Mouse (Mus musculus): ENCODE data around the gene Oasl2.
"Not testable (repeated sequence)": the region's sequence is repeated elsewhere in the genome, so short reads cannot be mapped to it uniquely, and the experiment has no call there.

Oasl2 gene

DNA sequence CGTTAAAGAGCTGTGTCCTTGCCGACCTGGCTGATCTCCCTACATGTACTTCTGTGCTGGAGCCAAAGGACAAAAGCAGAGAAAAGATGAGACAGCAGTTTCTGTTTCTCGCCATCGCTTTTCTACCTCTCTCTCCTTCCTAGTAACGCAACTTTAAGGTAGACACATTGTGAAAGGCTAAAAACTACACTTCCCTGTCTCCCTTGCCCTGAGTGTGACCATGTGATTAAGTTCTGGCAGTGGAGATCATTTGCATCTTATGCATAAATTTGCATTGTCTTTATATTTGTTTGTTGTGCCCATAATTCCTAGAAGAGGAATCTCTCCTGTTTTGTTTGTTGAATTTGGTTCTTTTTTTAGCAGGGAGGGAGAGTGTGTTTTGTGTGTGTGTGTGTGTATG lies 19.1 kb downstream of the Oasl2 start:
- no peak for DNase-seq (ENCODE audit: low read depth, low spot score)

DNA sequence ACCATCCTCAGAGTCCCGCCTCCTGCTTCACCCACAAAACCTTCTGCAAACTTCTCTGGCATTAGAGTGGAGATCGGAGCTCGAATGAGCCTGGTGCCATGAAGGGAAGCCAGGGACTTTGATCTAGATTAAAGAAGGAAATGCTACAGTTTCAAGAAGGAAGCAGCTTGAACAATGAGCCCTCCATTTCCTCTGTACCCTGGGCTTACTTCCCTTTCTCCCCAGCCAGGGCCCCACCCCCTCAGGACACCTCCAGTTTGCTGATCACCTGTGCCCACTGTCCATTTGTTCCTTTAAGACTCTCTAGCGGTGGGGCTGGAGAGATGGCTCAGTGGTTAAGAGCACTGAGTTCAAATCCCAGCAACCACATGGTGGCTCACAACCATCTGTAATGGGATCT lies 20.0 kb downstream of the Oasl2 start:
- DNase-seq (ENCODE audit: low read depth, low spot score): no peak

DNA sequence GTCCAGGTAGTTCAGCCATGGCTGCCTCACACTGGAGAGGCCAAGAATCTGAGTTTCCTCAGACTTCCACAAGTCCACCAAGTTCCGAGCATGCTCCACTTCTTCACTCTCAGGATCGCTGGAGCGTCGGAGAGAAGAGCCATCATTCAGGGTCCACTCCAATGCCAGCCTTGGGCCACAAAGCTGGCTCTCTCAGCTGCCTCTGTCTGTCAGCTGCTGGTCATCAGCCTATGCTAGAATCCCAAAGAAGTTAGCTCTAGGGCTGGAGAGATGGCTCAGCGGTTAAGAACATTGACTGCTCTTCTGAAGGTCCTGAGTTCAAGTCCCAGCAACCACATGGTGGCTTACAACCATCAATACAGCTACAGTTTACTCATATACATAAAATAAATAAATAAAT lies 20.6 kb downstream of the Oasl2 start:
- not testable (repeated sequence) for DNase-seq (ENCODE audit: low read depth, low spot score)

DNA sequence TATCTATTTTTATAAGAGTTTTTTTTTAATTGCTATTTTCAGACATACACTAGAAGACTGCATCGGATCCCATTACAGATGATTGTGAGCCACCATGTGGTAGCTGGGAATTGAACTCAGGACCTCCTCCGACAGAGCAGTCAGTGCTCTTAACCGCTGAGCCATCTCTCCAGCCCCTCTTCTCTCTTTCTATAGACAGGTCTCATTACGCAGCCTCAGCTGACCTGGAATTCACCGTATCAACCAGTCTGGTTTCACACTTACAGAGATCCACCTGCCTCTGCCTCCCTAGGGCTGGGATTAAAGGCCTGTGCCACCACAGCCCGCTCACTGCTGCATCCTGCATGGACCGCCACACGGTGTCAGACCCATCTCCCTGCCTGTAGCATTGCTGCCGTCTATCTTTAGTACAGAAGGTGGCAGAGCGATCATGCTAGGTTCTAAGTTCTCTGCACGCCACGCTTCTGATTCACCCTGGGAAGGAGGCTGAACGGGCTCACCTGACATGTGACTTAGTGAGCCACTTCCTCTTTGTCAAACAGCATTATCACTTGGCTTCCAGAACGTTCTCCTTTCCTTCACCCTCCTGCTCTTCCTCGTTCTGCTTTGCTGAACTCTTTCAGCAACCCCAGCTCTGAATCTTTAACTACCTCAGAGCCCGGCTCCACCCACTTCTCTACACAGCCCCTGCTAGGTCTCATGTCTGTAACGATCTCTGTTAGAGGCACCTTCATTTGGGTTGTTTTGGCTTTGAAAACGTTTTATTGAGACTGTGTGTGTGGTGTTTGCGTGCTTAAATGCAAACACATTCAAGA lies 25.0 kb downstream of the Oasl2 start:
- no peak for DNase-seq (ENCODE audit: low read depth, low spot score)

DNA sequence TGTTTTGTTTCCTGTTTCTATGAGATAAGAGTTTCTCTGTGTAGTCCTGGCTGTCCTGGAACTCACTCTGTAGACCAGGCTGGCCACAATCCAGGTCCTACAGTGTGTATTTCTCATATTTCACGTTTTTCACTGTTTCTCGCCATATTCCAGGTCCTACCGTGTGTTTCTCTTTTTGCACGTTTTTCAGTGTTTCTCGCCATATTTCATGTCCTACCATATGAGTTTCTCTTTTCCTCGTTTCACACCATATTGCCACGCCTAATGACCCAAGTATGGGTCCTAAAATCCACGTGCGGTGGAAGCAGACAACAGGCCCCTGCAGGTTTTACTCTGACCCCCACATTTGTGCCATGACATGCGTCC lies 25.6 kb downstream of the Oasl2 start:
- DNase-seq (ENCODE audit: low read depth, low spot score): no peak

DNA sequence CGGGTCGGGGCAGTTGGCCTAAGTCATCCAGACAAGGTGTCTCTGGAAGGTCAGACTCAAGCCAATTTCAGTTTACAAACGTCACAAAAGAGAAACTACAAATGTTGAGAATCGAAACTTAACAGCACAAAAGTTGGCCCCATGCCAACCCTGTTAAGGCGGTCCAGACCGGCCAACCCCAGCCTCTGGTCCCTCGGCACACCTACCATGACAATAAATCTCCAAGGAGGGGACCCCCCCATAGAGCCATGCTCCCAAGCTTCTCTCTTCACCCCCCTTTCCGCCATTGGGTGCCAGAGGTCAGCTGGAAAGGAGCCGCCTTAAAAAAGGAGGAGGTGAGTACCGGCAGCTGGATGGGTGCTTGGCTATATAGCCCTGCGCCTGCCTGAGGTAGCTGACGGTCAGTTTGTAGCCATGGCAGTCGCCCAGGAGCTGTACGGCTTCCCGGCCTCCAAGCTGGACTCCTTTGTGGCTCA lies 26.3 kb downstream of the Oasl2 start, which contains the start of gene Oasl1:
Gene Oasl1 (plus strand): TSS at position 243 of the 476 bp plus-strand sequence.
- no peak for DNase-seq (ENCODE audit: low read depth, low spot score)

DNA sequence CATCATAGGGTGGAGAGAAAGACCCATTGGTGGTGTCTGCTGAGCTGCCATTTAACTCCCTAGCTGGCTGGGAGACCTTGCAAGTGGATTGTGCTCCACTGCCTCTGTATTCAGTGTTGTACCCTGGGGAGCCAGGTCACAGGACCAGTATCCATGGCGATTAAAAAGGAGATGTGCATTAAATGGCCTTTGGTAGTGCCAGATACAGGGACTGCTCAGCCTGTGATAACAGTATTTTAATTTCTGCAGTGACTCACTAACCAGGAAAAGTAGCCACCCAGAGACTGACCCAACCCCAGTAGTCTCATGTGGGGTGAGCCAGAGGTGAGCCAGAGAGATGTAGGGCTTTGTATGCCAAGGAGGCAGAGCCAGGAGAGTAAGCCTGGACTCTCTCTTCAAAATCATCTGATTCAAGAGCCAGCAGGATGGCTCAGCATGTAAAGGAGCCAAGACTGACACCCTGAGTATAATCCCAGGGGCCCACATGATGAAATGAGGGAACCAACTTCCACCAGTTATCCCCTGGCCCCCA lies 29.5 kb downstream of the Oasl2 start:
- DNase-seq (ENCODE audit: low read depth, low spot score): no peak

DNA sequence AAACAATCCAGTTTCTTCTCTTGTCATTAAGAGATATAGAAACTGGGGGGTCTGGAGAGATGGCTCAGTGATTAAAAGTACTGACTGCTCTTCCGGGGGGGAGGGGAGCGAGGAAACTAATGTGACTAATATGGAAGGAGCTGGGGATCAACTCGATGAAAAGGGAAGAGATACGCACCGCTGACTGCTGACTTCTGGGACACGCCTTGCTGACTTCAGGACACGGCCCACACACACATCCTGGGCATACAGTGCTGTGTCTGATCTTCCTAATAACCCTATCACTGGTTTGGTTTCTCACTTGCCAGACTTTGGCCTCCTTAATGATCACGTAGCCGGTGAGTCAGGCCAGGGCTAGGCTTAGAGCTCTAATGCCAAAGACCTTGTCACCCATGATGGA lies 30.0 kb downstream of the Oasl2 start:
- no peak for DNase-seq (ENCODE audit: low read depth, low spot score)

DNA sequence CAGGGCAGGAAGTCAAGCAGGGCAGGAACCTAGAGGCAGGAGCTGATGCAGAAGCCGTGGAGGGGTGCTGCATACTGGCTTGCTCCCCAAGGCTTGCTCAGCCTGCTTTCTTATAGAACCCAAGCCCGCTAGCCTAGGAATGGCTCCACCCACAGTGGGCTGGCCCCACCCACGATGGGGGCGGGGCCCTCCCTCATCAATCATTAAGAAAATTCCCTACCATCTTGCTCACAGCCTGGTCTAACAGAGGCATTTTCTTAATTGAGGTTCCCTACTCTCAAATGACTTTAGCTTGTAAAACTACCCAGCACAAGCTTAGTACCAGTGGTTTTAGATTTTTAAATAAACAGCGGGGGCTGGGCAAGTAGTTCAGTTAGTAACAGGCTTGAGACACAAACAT lies 34.9 kb downstream of the Oasl2 start:
- DNase-seq (ENCODE audit: low read depth, low spot score): no peak

DNA sequence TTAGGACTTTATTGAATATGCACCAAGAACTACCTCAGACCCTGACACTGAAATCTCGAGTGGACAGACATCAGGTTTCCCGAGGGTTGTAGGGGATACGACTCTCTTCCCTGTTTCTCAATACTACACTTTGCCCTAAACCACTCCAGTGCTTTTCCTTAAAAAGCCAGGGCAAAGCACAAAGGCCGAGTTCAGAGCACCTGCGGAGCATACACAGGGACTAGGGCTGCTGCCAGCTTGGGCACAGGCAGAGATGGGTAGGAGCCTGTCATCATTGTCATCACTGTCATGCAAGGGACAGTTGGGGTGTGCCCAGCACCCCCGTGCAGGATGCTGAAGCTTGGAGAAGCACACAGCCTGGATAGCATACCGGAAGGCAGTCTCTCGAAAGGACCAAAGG lies 36.5 kb downstream of the Oasl2 start:
- no peak for DNase-seq (ENCODE audit: low read depth, low spot score)

DNA sequence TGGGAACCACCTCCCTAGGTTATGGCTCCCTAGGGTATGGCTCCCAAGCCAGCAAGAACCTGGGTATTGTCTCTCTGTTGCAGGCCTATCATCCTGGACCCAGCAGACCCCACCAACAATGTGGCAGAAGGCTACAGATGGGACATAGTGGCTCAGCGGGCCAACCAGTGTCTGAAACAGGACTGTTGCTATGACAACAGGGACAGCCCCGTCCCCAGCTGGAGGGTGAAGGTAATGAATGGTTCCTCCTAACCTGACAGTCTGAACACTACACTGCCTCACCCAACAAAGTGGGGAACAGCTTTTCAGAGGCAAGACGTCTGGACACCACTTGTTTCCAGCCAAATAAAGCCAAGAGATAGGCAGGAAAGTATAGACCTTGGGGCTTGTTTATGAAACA lies 39.1 kb downstream of the Oasl2 start:
- no peak for DNase-seq (ENCODE audit: low read depth, low spot score)

DNA sequence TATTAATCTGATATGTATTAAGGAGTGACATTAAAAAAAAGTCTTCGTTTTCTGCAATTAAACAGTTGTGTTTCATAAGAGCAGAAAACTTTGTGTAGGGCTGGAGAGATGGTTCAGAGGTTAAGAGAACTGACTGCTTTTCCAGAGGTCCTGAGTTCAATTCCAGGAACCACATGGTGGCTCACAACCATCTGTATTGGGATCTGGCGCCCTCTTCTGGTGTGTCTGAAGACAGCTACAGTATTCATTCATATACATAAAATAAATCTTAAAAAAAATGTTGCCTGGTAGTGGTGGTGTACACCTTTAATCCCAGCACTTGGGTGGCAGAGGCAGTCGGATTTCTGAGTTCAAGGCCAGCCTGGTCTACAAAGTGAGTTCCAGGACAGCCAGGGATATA lies 44.4 kb downstream of the Oasl2 start:
- not testable (repeated sequence) for DNase-seq (ENCODE audit: low read depth, low spot score)

DNA sequence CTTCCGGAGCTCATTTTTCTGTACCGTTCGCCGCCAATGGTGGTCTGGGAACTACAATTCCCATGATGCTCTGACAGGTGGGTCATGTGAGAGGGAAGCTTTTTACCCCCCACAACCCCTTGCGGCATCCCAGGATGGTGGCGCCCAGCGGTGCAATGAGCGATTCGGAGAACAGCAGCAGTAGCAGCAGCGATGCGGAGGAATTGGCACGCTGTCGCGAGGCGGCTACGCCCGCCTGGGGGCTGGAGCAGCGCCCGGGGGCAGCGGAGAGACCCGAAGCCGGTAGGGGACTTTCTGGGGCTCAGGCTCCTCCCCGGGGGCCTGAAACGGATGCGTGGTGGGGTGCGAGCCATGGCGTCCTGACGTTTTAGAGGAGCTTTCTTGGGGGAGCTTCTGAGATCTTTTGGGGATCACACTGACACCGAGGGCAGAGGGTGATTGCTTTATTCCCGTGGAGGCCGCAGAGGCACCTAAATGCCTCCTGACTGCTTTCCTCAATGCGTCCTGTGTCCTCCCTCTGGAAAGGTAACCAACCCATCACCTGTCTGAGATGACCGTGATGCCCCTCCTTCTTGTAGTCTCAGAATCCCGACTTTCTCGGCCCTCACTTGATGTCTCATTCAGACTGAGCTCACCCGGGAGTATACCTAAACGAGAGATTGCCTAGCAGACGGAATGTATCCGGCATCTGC lies 45.5 kb downstream of the Oasl2 start, which contains the start of gene 2210016L21Rik:
Gene 2210016L21Rik (plus strand): TSS at position 85 of the 692 bp plus-strand sequence.
- DNase-seq (ENCODE audit: low read depth, low spot score): peak; percentile 84

DNA sequence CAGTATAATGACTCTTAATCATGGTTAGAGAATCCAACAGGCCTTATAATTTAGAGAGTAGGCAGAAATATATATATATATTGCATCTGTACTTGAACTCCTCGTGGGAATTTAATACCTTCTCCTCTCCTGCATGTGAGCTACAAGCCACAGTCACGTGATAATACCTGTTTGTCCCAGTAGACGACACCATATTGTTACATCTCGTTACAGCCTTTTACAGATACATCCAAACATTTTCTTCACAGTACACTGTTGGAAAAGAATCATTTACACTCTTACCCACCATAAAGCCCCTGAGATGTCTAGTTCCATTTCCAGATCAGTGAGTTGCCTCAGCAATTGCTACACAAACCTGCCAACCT lies 46.0 kb downstream of the Oasl2 start:
- DNase-seq (ENCODE audit: low read depth, low spot score): no peak

DNA sequence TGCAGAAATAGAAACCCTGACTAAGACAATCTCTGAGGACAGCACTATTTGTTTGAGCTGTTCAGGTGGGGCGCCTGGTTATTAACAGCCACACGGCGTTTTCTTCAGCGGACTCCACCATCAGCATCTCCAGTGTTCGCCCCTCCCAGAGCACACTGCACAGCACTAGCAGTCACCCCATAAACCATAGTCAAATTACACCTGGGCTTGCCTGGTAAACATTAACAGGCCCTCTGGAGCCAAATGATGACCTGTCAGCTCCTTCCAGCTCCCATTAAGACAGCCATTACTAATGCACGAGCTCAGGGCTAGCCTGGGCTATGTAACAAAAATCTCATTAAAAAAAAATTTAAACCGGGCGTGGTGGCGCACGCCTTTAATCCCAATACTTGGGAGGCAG lies 48.3 kb downstream of the Oasl2 start:
- DNase-seq (ENCODE audit: low read depth, low spot score): no peak

DNA sequence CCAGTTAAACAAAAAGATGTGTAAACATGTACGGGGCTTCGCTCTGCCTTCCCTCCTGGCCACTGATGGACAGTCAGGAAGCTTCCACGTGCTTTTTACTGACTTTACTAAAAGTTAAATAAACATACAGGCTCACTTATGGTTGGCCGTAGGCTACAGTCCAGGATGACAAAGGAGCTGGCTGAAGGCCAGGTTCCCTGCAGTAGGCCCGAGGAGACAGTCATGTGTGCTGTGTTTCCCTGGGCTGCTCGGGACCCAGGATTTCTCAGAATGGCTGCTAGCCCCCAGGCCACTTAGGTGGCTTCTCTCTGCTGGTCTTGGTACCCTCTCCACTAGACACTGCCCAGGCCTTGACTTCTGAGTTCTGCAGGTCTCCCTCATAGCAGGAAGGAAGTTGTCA lies 52.2 kb downstream of the Oasl2 start:
- DNase-seq (ENCODE audit: low read depth, low spot score): no peak

DNA sequence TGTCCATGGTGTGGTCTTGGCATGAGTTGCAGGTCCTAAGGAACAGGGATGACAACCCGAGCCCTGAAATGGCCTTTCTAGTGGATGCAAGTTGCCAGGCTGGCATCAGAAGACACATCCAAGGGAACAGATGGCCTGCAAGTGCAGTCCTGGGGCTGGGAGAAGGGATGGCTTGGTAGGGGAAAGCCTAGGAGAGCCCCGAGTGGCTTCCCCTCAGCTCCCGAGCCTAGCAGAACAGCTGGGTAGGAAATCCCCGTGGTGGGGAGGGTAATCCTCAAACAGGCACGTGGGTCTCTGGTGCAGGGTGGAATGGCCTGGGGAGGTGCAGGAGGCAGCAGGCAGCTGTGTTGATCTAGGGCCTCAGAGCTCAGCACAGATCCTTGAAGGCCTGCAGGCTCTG lies 52.6 kb downstream of the Oasl2 start:
- no peak for DNase-seq (ENCODE audit: low read depth, low spot score)

DNA sequence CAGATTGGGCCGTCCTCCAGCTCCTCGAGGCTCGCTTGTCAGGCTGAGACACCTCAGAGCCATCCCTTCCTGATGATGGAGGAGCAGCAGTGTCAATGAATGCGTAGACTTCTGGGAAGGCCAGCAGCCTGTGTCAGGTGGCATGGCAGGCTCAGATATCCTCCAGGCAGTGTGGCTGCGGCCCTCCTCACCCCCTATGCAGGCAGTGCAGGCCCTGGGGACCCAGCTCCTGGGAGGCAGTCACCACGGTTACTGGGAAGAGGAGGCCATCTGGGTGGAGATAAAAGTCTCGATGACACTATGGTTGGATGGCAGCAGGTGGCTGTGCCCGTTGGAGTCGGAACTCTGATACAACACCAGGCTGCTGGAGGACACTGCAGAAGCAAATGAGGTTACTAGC lies 53.1 kb downstream of the Oasl2 start:
- DNase-seq (ENCODE audit: low read depth, low spot score): no peak

DNA sequence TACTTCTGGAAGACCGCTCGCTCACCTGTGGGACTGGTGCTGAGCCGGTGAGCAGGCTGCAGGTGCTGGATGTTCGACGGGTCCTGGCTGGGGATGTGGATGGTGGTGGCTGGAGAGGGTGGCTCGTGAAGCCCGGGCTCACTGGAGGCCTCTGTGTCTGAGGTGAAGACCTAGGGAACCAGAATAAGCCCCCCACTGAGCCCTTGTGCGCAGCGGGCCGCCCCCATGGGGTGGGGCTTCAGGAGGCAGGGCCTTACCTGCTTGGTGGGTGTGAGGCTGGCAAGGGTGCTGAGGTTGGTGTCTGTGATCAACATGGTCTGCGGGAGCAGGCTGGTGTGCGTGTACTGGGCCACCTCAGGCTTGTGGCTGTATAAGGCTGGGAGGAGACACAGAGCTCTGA lies 53.9 kb downstream of the Oasl2 start:
- no peak for DNase-seq (ENCODE audit: low read depth, low spot score)

DNA sequence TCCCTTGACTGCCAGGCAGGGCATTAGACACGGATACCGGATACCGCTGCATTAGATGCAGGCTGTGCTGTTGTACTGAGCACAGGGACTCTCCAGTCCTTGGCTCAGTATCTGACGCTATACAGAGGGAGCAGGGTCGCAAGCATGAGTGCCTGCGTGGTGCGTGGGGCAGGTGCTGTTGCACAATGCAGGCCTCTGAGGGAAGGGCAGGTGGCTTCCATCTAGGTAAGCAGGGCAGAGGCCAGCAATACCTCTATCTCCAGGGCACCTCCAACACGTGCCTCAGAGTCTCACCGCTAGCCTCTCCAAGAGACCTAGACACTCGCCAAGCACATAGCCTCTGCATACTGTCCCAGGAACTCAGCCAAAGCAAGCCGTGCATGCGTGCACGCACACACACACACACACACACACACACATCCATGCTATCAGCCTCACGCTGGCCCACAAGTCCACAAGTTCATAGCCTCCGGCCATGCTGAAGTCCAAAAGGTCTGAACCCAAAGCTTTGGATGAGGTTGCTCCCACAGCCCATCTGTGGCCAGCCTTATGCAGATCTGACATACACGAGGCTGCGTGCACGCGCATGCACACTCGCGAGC lies 54.6 kb downstream of the Oasl2 start:
- DNase-seq (ENCODE audit: low read depth, low spot score): no peak

DNA sequence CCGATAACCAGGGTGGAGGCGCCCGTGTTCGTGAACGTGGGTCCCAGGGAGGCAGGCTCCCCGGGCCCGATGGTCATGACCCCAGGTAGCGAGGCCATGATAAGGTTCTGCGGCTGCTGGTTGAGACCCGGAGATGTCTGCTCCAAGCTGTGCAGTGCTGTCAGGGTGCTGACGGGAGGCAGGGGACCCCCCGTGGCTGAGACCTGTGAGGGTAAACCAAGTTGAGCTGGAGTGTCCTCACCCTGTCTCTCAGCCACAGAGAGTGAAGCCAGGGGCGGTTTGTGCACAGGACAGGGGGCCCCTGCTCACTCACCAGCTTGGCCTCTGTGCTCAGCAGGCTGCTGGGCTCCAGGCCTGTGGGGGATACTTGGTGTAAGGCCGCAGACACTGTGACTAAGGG lies 56.6 kb downstream of the Oasl2 start:
- DNase-seq (ENCODE audit: low read depth, low spot score): no peak

DNA sequence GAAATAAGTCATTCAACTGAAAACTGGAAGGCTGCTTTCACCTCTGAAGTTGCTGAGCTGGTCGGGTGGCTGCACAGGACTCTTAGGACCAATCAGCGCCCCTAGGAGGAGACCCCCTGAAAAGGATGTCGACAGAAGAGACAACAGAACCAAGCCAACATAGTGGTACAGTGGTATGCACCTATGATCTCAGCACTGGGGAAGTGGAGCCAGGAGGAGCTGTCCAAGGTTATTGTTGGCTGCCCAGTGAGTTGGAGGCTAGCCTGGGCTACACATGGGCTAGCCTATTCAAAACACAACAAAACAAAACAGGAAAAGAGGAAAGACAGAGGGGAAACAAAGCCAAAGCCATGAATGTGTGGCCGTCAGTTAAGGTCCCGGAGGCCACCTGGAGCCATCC lies 61.3 kb downstream of the Oasl2 start:
- DNase-seq (ENCODE audit: low read depth, low spot score): no peak

All from telencephalon, adult 2 months (tissue).